Mouse (Mus musculus): Measurements from ENCODE around the gene Ttc33. TPM values are rescaled to one million over a fixed set of nuclear protein-coding genes. Genes with fewer than 3 reads are reported as not detected.

The Ttc33 gene
- total RNA-seq (2023): 23.0 to 34.7 TPM (median 28.8 TPM) in 4 replicates

GRCm38 (mm10) chr15:5185366-5186292 lies at the start of gene Ttc33:
Gene Ttc33 (plus strand): TSS chr15:5185525.

GRCm38 (mm10) chr15:5143361-5144020 lies 41.8 kb upstream of the Ttc33 start, which contains the start of gene Prkaa1:
Gene Prkaa1 (plus strand): TSS chr15:5143861.

GRCm38 (mm10) chr15:5243959-5244905 lies 58.9 kb downstream of the Ttc33 start, which contains the start of gene Ptger4:
Gene Ptger4 (minus strand): TSS chr15:5244187.

Other genes with a start within 250 kb of the Ttc33 start
- gene C7, start 121.8 kb upstream of the Ttc33 start, total RNA-seq (2023): not detected in 4 replicates
- gene Card6, start 77.0 kb upstream of the Ttc33 start, total RNA-seq (2023): 81.2 to 104 TPM (median 84.9 TPM) in 4 replicates
- 769 to 824 TPM (median 810 TPM) in 4 replicates for gene Rpl37, start 68.9 kb upstream of the Ttc33 start, total RNA-seq (2023)
- 19.9 to 22.6 TPM (median 21.1 TPM) in 4 replicates for gene Prkaa1, start 41.7 kb upstream of the Ttc33 start, total RNA-seq (2023)
- 46.6 to 49.6 TPM (median 48.3 TPM) in 4 replicates for gene Ptger4, start 58.7 kb downstream of the Ttc33 start, total RNA-seq (2023)

All from B cell, adult 62 days (primary cell).